Mouse (Mus musculus) hindbrain, embryonic 10.5 days (tissue): ENCODE data around the gene Megf8. TPM values are rescaled to one million over a fixed set of nuclear protein-coding genes. Genes with fewer than 3 reads are reported as not detected.

Experiments
- DNase-seq: peaks from one replicate; pipeline ENCODE4 v3.0.0-alpha.2; 2017; ENCODE audit warnings: low spot score
- H3K27ac ChIP-seq: fragments of 300-500 bp; sonication (generic); 2 replicates; pipeline ENCODE4 v1.5.1; 2016; ENCODE audit warnings: mild to moderate bottlenecking, moderate library complexity
- H3K27me3 ChIP-seq: fragments of 300-500 bp; sonication (generic); 2 replicates; pipeline ENCODE4 v1.6.1; 2016; ENCODE audit warnings: mild to moderate bottlenecking; ENCODE audit not compliant: poor library complexity, insufficient read depth, severe bottlenecking
- H3K36me3 ChIP-seq: fragments of 300-500 bp; sonication (generic); 2 replicates; pipeline ENCODE4 v1.6.1; 2016; ENCODE audit warnings: mild to moderate bottlenecking, moderate library complexity
- H3K4me1 ChIP-seq: fragments of 300-500 bp; sonication (generic); replicated peaks from 2 replicates; pipeline ENCODE4 v1.6.1; 2016; ENCODE audit warnings: mild to moderate bottlenecking
- H3K4me3 ChIP-seq: fragments of 300-500 bp; sonication (generic); 2 replicates; pipeline ENCODE4 v1.5.1; 2016; ENCODE audit warnings: mild to moderate bottlenecking, moderate library complexity
- H3K9me3 ChIP-seq: fragments of 300-500 bp; sonication (generic); 2 replicates; pipeline ENCODE4 v1.6.1; 2016; ENCODE audit warnings: mild to moderate bottlenecking, moderate library complexity
- WGBS: fragments of 180-500 bp; shearing (Covaris S2); methylation state at CpG from one replicate; pipeline ENCODE4 v1.1.7; 2016; 5-methylcytosine and 5-hydroxymethylcytosine counted together
- polyA plus RNA-seq: library from polyadenylated mRNA; unstranded; fragments of >200 nt; fragmentation: Nextera tagmentation; extraction: Ambion mirVana; gene quantifications from 2 replicates; pipeline ENCODE4 v1.2.1, GENCODE M21; 2016

Megf8 gene
- 16.5 and 18.2 TPM in 2 replicates for polyA plus RNA-seq

GRCm38 (mm10) chr7:25316532-25317445 lies at the start of gene Megf8:
TSS of gene Megf8 (plus strand) at chr7:25317164.
- under 1% methylated on average over 52 of the region's 52 CpGs for WGBS
- Histone ChIP-seq H3K9me3 (no peaks in the 10 kb centered on the region), H3K4me3 (peak within 1 kb of the TSS; percentile 80), H3K27ac (peak within 1 kb of the TSS; percentile 95), H3K36me3 (peaks cover 4% of the 10 kb centered on the region; the same call in 1 of the 2 replicates), H3K27me3 (peaks cover 42% of the 10 kb centered on the region), H3K4me1 (peaks cover 49% of the 10 kb centered on the region)
- DNase-seq = peak; percentile 96

GRCm38 (mm10) chr7:25267301-25267750 lies 49.6 kb upstream of the Megf8 start, which contains the start of gene Cic:
TSS of gene Cic (plus strand) at chr7:25267704.
- Histone ChIP-seq H3K4me1 (peaks cover 50% of the 10 kb centered on the region), H3K36me3 (peaks cover 17% of the 10 kb centered on the region), H3K9me3 (no peaks in the 10 kb centered on the region), H3K27ac (peak within 1 kb of the TSS; percentile 95), H3K27me3 (0 out of 2 replicates have a peak, but pooled peaks cover 7% of the 10 kb centered on the region), H3K4me3 (peak within 1 kb of the TSS; percentile 91)
- peak; percentile 99 for DNase-seq
- under 1% methylated on average over 29 of the region's 29 CpGs for WGBS

- H3K36me3 ChIP-seq = peaks cover 22% of the 10 kb centered on the region
- WGBS = under 1% methylated on average over 33 of the region's 33 CpGs
- H3K9me3 ChIP-seq = no peaks in the 10 kb centered on the region
- 0 out of 2 replicates have a peak, but pooled peaks cover 7% of the 10 kb centered on the region for H3K27me3 ChIP-seq
- H3K4me1 ChIP-seq = peaks cover 50% of the 10 kb centered on the region
- peak overlapping the region; percentile 95 for H3K27ac ChIP-seq
- H3K4me3 ChIP-seq = peak overlapping the region; percentile 91
- peak; percentile 99 for DNase-seq
These were observed 49.1 kb upstream of the Megf8 start for GRCm38 (mm10) chr7:25267751-25268463.

GRCm38 (mm10) chr7:25268588-25268987 lies 48.4 kb upstream of the Megf8 start:
- Histone ChIP-seq H3K27me3 (0 out of 2 replicates have a peak, but pooled peaks cover 7% of the 10 kb centered on the region), H3K4me3 (peak overlapping the region; percentile 91), H3K27ac (peak overlapping the region; percentile 95), H3K9me3 (no peaks in the 10 kb centered on the region), H3K36me3 (peaks cover 29% of the 10 kb centered on the region), H3K4me1 (peaks cover 56% of the 10 kb centered on the region)
- WGBS = 7% methylated on average over 7 of the region's 7 CpGs
- no peak for DNase-seq

- peaks cover 53% of the 10 kb centered on the region for H3K4me1 ChIP-seq
- no peaks in the 10 kb centered on the region for H3K9me3 ChIP-seq
- H3K27ac ChIP-seq = peak overlapping the region; percentile 95
- 51% methylated on average over 4 of the region's 4 CpGs for WGBS
- no peak for DNase-seq
- H3K27me3 ChIP-seq = 0 out of 2 replicates have a peak, but pooled peaks cover 7% of the 10 kb centered on the region
- H3K36me3 ChIP-seq = peaks cover 31% of the 10 kb centered on the region
- peak overlapping the region; percentile 91 for H3K4me3 ChIP-seq
These were observed 47.9 kb upstream of the Megf8 start for GRCm38 (mm10) chr7:25269029-25269428.

- H3K4me3 ChIP-seq = peak overlapping the region; percentile 91; the same call in 1 of the 2 replicates
- peaks cover 53% of the 10 kb centered on the region for H3K4me1 ChIP-seq
- WGBS = 79% methylated on average over 8 of the region's 8 CpGs
- no peaks in the 10 kb centered on the region for H3K9me3 ChIP-seq
- H3K27ac ChIP-seq = peak overlapping the region; percentile 50; the same call in 1 of the 2 replicates
- H3K36me3 ChIP-seq = peaks cover 31% of the 10 kb centered on the region
- 0 out of 2 replicates have a peak, but pooled peaks cover 1% of the 10 kb centered on the region for H3K27me3 ChIP-seq
- DNase-seq = no peak
These were observed 47.3 kb upstream of the Megf8 start for GRCm38 (mm10) chr7:25269545-25270271.

- Histone ChIP-seq H3K27me3 (no peaks in the 10 kb centered on the region), H3K36me3 (peaks cover 31% of the 10 kb centered on the region), H3K4me1 (peaks cover 66% of the 10 kb centered on the region), H3K4me3 (0 out of 2 replicates have a peak overlapping the region, but pooled peaks have one; percentile 6), H3K27ac (no peak overlapping the region), H3K9me3 (no peaks in the 10 kb centered on the region)
- no peak for DNase-seq
- 89% methylated on average over 35 of the region's 35 CpGs for WGBS
These were observed 46.0 kb upstream of the Megf8 start for GRCm38 (mm10) chr7:25270652-25271633.

- no peak for DNase-seq
- no peaks in the 10 kb centered on the region for H3K27me3 ChIP-seq
- H3K27ac ChIP-seq = no peak overlapping the region
- WGBS = 85% methylated on average over 30 of the region's 30 CpGs
- no peak overlapping the region; the same call in 1 of the 2 replicates for H3K4me3 ChIP-seq
- no peaks in the 10 kb centered on the region for H3K9me3 ChIP-seq
- peaks cover 64% of the 10 kb centered on the region for H3K4me1 ChIP-seq
- peaks cover 31% of the 10 kb centered on the region for H3K36me3 ChIP-seq
These were observed 45.1 kb upstream of the Megf8 start for GRCm38 (mm10) chr7:25271651-25272444.

GRCm38 (mm10) chr7:25272445-25273258 lies 44.3 kb upstream of the Megf8 start:
- whole genome bisulfite sequencing = 89% methylated on average over 38 of the region's 38 CpGs
- DNase-seq = no peak
- Histone ChIP-seq H3K27me3 (no peaks in the 10 kb centered on the region), H3K4me3 (peak overlapping the region; percentile 6; the same call in 1 of the 2 replicates), H3K27ac (no peak overlapping the region), H3K4me1 (peaks cover 65% of the 10 kb centered on the region), H3K9me3 (no peaks in the 10 kb centered on the region), H3K36me3 (peaks cover 31% of the 10 kb centered on the region)
